Mouse (Mus musculus) CH12.LX (cell line): Measurements from ENCODE around the gene Olfr263. TPM values are rescaled to one million over a fixed set of nuclear protein-coding genes. Genes with fewer than 3 reads are reported as not detected.
"Not testable (repeated sequence)": the region's sequence is repeated elsewhere in the genome, so short reads cannot be mapped to it uniquely, and the experiment has no call there.

ENCODE experiments used
- DNase-seq: peaks from one replicate; pipeline ENCODE4 v3.0.0-alpha.2; 2013; ENCODE audit errors: extremely low read depth
- H3K27ac ChIP-seq: 2 replicates; pipeline ENCODE4 v1.5.1; 2012; ENCODE audit warnings: low read depth, mild to moderate bottlenecking, control low read depth, moderate library complexity; ENCODE audit not compliant: insufficient read depth
- H3K27me3 ChIP-seq: replicated peaks from 2 replicates; pipeline ENCODE3; 2012; ENCODE audit warnings: inconsistent platforms
- H3K36me3 ChIP-seq, 2 experiments: replicated peaks in 1 of 2; 2 replicates each; pipeline versions ENCODE3 to v1.6.1; 2012; ENCODE audit warnings: inconsistent platforms in 1 of 2, low read length in 1 of 2, mild to moderate bottlenecking in 1 of 2, mixed read lengths in 1 of 2, moderate library complexity in 1 of 2; ENCODE audit not compliant: control insufficient read depth in 1 of 2, insufficient read depth in 1 of 2
- H3K4me1 ChIP-seq, 2 experiments: 2 replicates each; pipeline ENCODE4 v1.6.1; 2012; ENCODE audit warnings: inconsistent platforms in 1 of 2, moderate library complexity in 1 of 2; ENCODE audit not compliant: insufficient read depth in 2 of 2, control insufficient read depth in 1 of 2
- H3K4me2 ChIP-seq: 2 replicates; pipeline ENCODE4 v1.6.1; 2012; ENCODE audit warnings: low read depth, mild to moderate bottlenecking, control low read depth; ENCODE audit not compliant: poor library complexity, insufficient read depth, severe bottlenecking
- H3K4me3 ChIP-seq, 3 experiments: fragments of 150-350 bp in 1 of 3; sonication (generic) in 1 of 3; replicated peaks in 1 of 3; 2 replicates each; pipeline versions ENCODE3 to v1.5.1; 2011 to 2012; ENCODE audit warnings: low read depth in 2 of 3, low read length in 2 of 3, mild to moderate bottlenecking in 2 of 3, moderate library complexity in 2 of 3, control low read depth in 1 of 3, improper control_type of control experiment in 1 of 3, inconsistent platforms in 1 of 3, mixed read lengths in 1 of 3; ENCODE audit not compliant: poor library complexity in 1 of 3
- H3K79me2 ChIP-seq: replicated peaks from 2 replicates; pipeline ENCODE4 v1.6.1; 2012; ENCODE audit warnings: mild to moderate bottlenecking, moderate library complexity; ENCODE audit not compliant: control insufficient read depth, poor library complexity, insufficient read depth, severe bottlenecking; ENCODE audit errors: extremely low read depth
- H3K9ac ChIP-seq: 2 replicates; pipeline ENCODE4 v1.6.1; 2012; ENCODE audit warnings: low read depth, mild to moderate bottlenecking, control low read depth, moderate library complexity; ENCODE audit not compliant: insufficient read depth
- H3K9me3 ChIP-seq: replicated peaks from 2 replicates; pipeline ENCODE3; 2012; ENCODE audit warnings: low read length, inconsistent platforms, mixed read lengths
- CHD1 ChIP-seq: IDR thresholded peaks from 2 replicates; pipeline ENCODE4 v1.6.1; 2012; ENCODE audit warnings: low read depth, low read length, improper control_type of control experiment, inconsistent platforms
- CHD2 ChIP-seq: IDR thresholded peaks from 2 replicates; pipeline ENCODE4 v1.6.1; 2011; ENCODE audit warnings: low read length, improper control_type of control experiment
- ETS1 ChIP-seq: conservative IDR thresholded peaks from 2 replicates; pipeline ENCODE4 v1.6.1; 2012; ENCODE audit warnings: low read depth, mild to moderate bottlenecking, inconsistent platforms, low read length, improper control_type of control experiment, moderate library complexity
- GABPA ChIP-seq: IDR thresholded peaks from 2 replicates; pipeline ENCODE4 v1.6.1; 2012; ENCODE audit warnings: low read depth, low read length, improper control_type of control experiment, inconsistent platforms; ENCODE audit not compliant: insufficient replicate concordance
- MAZ ChIP-seq: IDR thresholded peaks from 2 replicates; pipeline ENCODE4 v1.6.1; 2012; ENCODE audit warnings: low read depth, mild to moderate bottlenecking, inconsistent platforms, low read length, improper control_type of control experiment, moderate library complexity
- MEF2A ChIP-seq: IDR thresholded peaks from 2 replicates; pipeline ENCODE4 v1.6.1; 2014; ENCODE audit warnings: low read depth, mild to moderate bottlenecking, inconsistent platforms, low read length, improper control_type of control experiment, borderline replicate concordance
- NRF1 ChIP-seq: IDR thresholded peaks from 2 replicates; pipeline ENCODE4 v1.6.1; 2014; ENCODE audit warnings: low read depth, mild to moderate bottlenecking, inconsistent platforms, low read length, improper control_type of control experiment, moderate library complexity
- PAX5 ChIP-seq: IDR thresholded peaks from 2 replicates; pipeline ENCODE4 v1.6.1; 2012; ENCODE audit warnings: low read length, inconsistent platforms, mixed read lengths
- POLR2A ChIP-seq: IDR thresholded peaks from 2 replicates; pipeline ENCODE4 v1.6.1; 2011; ENCODE audit warnings: low read depth, mild to moderate bottlenecking, improper control_type of control experiment, low read length
- POLR2AphosphoS2 ChIP-seq: IDR thresholded peaks from 2 replicates; pipeline ENCODE4 v1.6.1; 2011; ENCODE audit warnings: low read depth, low read length, improper control_type of control experiment
- RCOR1 ChIP-seq: conservative IDR thresholded peaks from 2 replicates; pipeline ENCODE4 v1.6.1; 2012; ENCODE audit warnings: low read depth, mild to moderate bottlenecking, inconsistent platforms, low read length, improper control_type of control experiment
- SIN3A ChIP-seq: IDR thresholded peaks from 2 replicates; pipeline ENCODE4 v1.6.1; 2012; ENCODE audit warnings: low read length, improper control_type of control experiment, inconsistent platforms
- SMC3 ChIP-seq: IDR thresholded peaks from 2 replicates; pipeline ENCODE4 v1.6.1; 2011; ENCODE audit warnings: low read depth, low read length, improper control_type of control experiment
- TBP ChIP-seq: conservative IDR thresholded peaks from 2 replicates; pipeline ENCODE4 v1.6.1; 2011; ENCODE audit warnings: low read depth, low read length, improper control_type of control experiment
- TCF12 ChIP-seq: IDR thresholded peaks from 2 replicates; pipeline ENCODE4 v1.6.1; 2014; ENCODE audit warnings: low read depth, mild to moderate bottlenecking, inconsistent platforms, low read length, improper control_type of control experiment
- UBTF ChIP-seq: IDR thresholded peaks from 2 replicates; pipeline ENCODE4 v1.6.1; 2012; ENCODE audit warnings: low read depth, mild to moderate bottlenecking, inconsistent platforms, low read length, improper control_type of control experiment, moderate library complexity
- ZC3H11A ChIP-seq: IDR thresholded peaks from 2 replicates; pipeline ENCODE4 v1.6.1; 2012; ENCODE audit warnings: low read depth, mild to moderate bottlenecking, inconsistent platforms, low read length, improper control_type of control experiment
- ZKSCAN1 ChIP-seq: IDR thresholded peaks from 2 replicates; pipeline ENCODE4 v1.6.1; 2012; ENCODE audit warnings: low read depth, inconsistent platforms, low read length, improper control_type of control experiment, borderline replicate concordance
- ZMIZ1 ChIP-seq: IDR thresholded peaks from 2 replicates; pipeline ENCODE4 v1.6.1; 2012; ENCODE audit warnings: low read depth, mild to moderate bottlenecking, inconsistent platforms, low read length, improper control_type of control experiment
- dilution Hi-C: fragments of 300-500 bp; cut with MboI; formaldehyde crosslinking; loops from 2 replicates; pipeline ENCODE4 v1.14.3; 2020; ENCODE audit warnings: low sequenced_read_pairs; ENCODE audit not compliant: extremely low pct_unique_long_range_greater_than_20kb, extremely low pct_ligation_motif_present
- in situ Hi-C: fragments of 300-500 bp; cut with MboI; formaldehyde crosslinking; loops from 3 replicates; pipeline ENCODE4 v1.14.3; 2019; ENCODE audit warnings: low sequenced_read_pairs, low pct_ligation_motif_present, low pct_unique_long_range_greater_than_20kb, mixed read lengths
- polyA plus RNA-seq: library from polyadenylated mRNA; unstranded; fragments of >175 nt; gene quantifications from 2 replicates; pipeline ENCODE4 v1.2.1, GENCODE M21; 2012; ENCODE audit warnings: low read depth; ENCODE audit not compliant: insufficient read length
- total RNA-seq, 2 experiments: library from RNA; depleted of rRNA; stranded (reverse); fragments of 300-350 nt in 1 of 2; fragments of >200 nt in 1 of 2; gene quantifications; 2 replicates each; pipeline ENCODE4 v1.2.3; 2012 to 2014

Olfr263 gene
- total and polyA plus RNA-seq, 3 experiments: not detected

DNA sequence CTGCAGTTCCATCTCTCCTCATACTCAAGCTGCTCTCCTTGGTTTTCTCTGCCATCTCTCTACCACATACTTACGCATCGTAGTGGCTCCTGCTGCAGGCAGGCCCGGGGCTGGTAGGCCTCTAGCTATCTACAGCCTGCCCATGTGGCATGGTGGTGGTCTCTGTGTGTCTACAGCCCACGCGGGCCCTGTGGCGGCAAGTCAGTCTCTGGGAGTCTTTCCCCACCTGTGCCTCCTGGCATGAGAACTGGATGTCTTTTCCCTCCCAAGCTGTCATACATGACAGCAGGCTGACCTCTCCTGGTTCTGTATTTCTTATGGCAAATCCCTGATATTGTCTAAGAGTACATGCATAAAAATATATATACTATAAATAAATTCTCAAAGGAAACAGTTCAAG, 19.0 kb upstream of the Olfr263 start:
- no peaks in the 10 kb centered on the region for H3K9me3 ChIP-seq
- no peaks in the 10 kb centered on the region for H3K36me3 ChIP-seq
- H3K4me3 ChIP-seq: no peak overlapping the region
- H3K4me2 ChIP-seq: no peak overlapping the region
- H3K9ac ChIP-seq: no peak overlapping the region
- no peaks in the 10 kb centered on the region for H3K27me3 ChIP-seq
- H3K79me2 ChIP-seq: no peaks in the 10 kb centered on the region
- no peak overlapping the region for H3K27ac ChIP-seq
- DNase-seq: no peak
- H3K4me1 ChIP-seq: no peaks in the 10 kb centered on the region
- in situ Hi-C loops (no loop called here), dilution Hi-C loops (no loop called here)
- TF ChIP-seq RCOR1 (no peak), PAX5 (no peak), MEF2A (no peak), ZMIZ1 (no peak), CHD2 (no peak), ZC3H11A (no peak), SMC3 (no peak), MAZ (no peak), POLR2A (no peak)

DNA sequence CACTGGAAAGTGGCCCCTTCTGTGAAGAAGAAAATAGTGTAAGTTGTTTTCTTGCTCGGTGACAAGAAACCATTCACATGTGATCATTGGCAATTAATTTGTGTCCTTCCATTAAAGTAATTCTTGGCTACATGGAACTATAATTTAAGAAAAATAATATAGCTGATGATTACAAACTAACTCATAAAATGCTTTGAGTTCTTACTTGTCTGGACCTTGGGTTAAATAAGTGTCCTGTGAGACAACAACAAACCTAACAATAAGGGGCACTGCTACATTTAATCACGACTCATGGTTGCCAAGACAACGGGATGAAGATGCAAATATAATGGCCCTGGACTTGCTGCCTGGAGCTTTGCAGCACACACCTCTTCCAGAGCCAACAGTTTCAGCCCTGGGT, 18.3 kb upstream of the Olfr263 start, which contains the start of gene Olfr1369-ps1:
TSS of gene Olfr1369-ps1 (plus strand) at position 301 of the 400 bp plus-strand sequence.
- DNase-seq, H3K4me1 ChIP-seq, H3K9ac ChIP-seq, H3K4me2 ChIP-seq, H3K27me3 ChIP-seq, H3K4me3 ChIP-seq, H3K36me3 ChIP-seq, H3K9me3 ChIP-seq, dilution Hi-C loops, H3K79me2 ChIP-seq, in situ Hi-C loops, H3K27ac ChIP-seq: not testable (repeated sequence)

DNA sequence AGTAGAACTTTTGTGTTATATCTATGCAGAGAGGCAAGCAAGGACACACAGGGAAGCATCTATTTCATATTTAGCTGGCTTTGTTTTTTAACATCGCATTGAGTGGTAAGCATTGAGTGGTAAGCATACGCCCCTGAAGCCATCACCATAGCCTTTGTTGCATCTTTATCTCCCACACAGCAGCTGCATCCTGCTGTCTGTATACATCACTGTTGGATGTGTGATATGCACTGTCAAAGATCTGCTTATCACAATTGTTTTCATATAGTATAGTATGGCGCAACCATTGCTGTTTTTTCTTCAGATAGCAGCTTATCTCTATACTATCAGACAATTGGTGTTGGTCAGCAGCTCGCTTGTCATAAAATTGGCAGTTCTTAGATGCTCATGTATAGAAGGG, 15.3 kb upstream of the Olfr263 start:
- H3K4me2 ChIP-seq: no peak overlapping the region
- no peaks in the 10 kb centered on the region for H3K36me3 ChIP-seq
- H3K9ac ChIP-seq: no peak overlapping the region
- dilution Hi-C loops: no loop called here
- H3K79me2 ChIP-seq: no peaks in the 10 kb centered on the region
- no peak overlapping the region for H3K4me3 ChIP-seq
- no peak for TF ChIP-seq POLR2AphosphoS2
- no peak for TF ChIP-seq NRF1
- TF ChIP-seq CHD1: no peak
- no peak for TF ChIP-seq ETS1
- no peak for TF ChIP-seq ZMIZ1
- no peak for TF ChIP-seq TBP
- no peak for TF ChIP-seq UBTF
- no peak for TF ChIP-seq TCF12
- no peak for TF ChIP-seq SMC3
- no peak for TF ChIP-seq GABPA
- TF ChIP-seq SIN3A: no peak
- no peak for TF ChIP-seq ZKSCAN1
- TF ChIP-seq, all 38 proteins: peak for 0
- Histone ChIP-seq H3K4me1 (no peaks in the 10 kb centered on the region), H3K27me3 (no peaks in the 10 kb centered on the region), H3K9me3 (no peaks in the 10 kb centered on the region), H3K27ac (no peak overlapping the region)
- in situ Hi-C loops: no loop called here
- DNase-seq: no peak
